Mouse (Mus musculus) MEL (cell line): ENCODE data around the gene Tekt1. TPM values are rescaled to one million over a fixed set of nuclear protein-coding genes. Genes with fewer than 3 reads are reported as not detected.

Experiments
- DNase-seq: peaks from one replicate; pipeline ENCODE4 v3.0.0; 2011; ENCODE audit warnings: low read depth, low spot score
- H3K27ac ChIP-seq: 2 replicates; pipeline ENCODE4 v1.5.1; 2012; ENCODE audit warnings: low read depth, mild to moderate bottlenecking, control low read depth, low read length, moderate library complexity; ENCODE audit not compliant: control insufficient read depth
- H3K27me3 ChIP-seq, 2 experiments: fragments of 150-350 bp in 1 of 2; sonication (generic) in 1 of 2; 2 replicates each; pipeline ENCODE4 v1.6.1; 2012; ENCODE audit warnings: low read length in 2 of 2, mild to moderate bottlenecking in 2 of 2, improper control_type of control experiment in 1 of 2, moderate library complexity in 1 of 2; ENCODE audit not compliant: insufficient read depth in 2 of 2, control insufficient read depth in 1 of 2
- H3K36me3 ChIP-seq, 2 experiments: 2 replicates each; pipeline ENCODE4 v1.6.1; 2012 to 2014; ENCODE audit warnings: low read length in 2 of 2, improper control_type of control experiment in 1 of 2, inconsistent platforms in 1 of 2, mild to moderate bottlenecking in 1 of 2; ENCODE audit not compliant: insufficient read depth in 2 of 2, control insufficient read depth in 1 of 2
- H3K4me1 ChIP-seq, 2 experiments: fragments of 150-350 bp in 1 of 2; sonication (generic) in 1 of 2; 2 replicates each; pipeline ENCODE4 v1.6.1; 2012; ENCODE audit warnings: low read length in 2 of 2, improper control_type of control experiment in 1 of 2, mild to moderate bottlenecking in 1 of 2; ENCODE audit not compliant: insufficient read depth in 2 of 2, control insufficient read depth in 1 of 2
- H3K4me3 ChIP-seq, 2 experiments: fragments of 150-350 bp in 1 of 2; sonication (generic) in 1 of 2; 2 replicates each; pipeline ENCODE4 v1.5.1; 2012; ENCODE audit warnings: low read depth in 2 of 2, low read length in 2 of 2, mild to moderate bottlenecking in 2 of 2, moderate library complexity in 2 of 2, control low read depth in 1 of 2, improper control_type of control experiment in 1 of 2; ENCODE audit not compliant: control insufficient read depth in 1 of 2, insufficient read depth in 1 of 2
- H3K79me2 ChIP-seq: 2 replicates; pipeline ENCODE4 v1.6.1; 2012; ENCODE audit warnings: mild to moderate bottlenecking, low read length, moderate library complexity; ENCODE audit not compliant: control insufficient read depth, poor library complexity, insufficient read depth
- H3K9ac ChIP-seq: 2 replicates; pipeline ENCODE4 v1.6.1; 2012; ENCODE audit warnings: low read depth, mild to moderate bottlenecking, control low read depth, low read length, moderate library complexity; ENCODE audit not compliant: control insufficient read depth, poor library complexity, severe bottlenecking
- H3K9me3 ChIP-seq: fragments of 150-350 bp; sonication (generic); replicated peaks from 2 replicates; pipeline ENCODE4 v1.6.1; 2012; ENCODE audit warnings: mild to moderate bottlenecking, low read length, improper control_type of control experiment, moderate library complexity; ENCODE audit not compliant: insufficient read depth
- ETS1 ChIP-seq: IDR thresholded peaks from 2 replicates; pipeline ENCODE4 v1.6.1; 2012; ENCODE audit warnings: low read depth, mild to moderate bottlenecking, inconsistent platforms, low read length, improper control_type of control experiment, moderate library complexity
- HCFC1 ChIP-seq: IDR thresholded peaks from 2 replicates; pipeline ENCODE4 v1.6.1; 2012; ENCODE audit warnings: low read depth, mild to moderate bottlenecking, inconsistent platforms, low read length, improper control_type of control experiment, moderate library complexity
- JUND ChIP-seq: IDR thresholded peaks from 2 replicates; pipeline ENCODE4 v1.6.1; 2011; ENCODE audit warnings: low read depth, mild to moderate bottlenecking, improper control_type of control experiment, low read length
- MAFK ChIP-seq: IDR thresholded peaks from 2 replicates; pipeline ENCODE4 v1.6.1; 2011; ENCODE audit warnings: low read depth, mild to moderate bottlenecking, low read length, improper control_type of control experiment, borderline replicate concordance
- MAX ChIP-seq: IDR thresholded peaks from 2 replicates; pipeline ENCODE4 v1.6.1; 2011; ENCODE audit warnings: low read length, improper control_type of control experiment
- MXI1 ChIP-seq: IDR thresholded peaks from 2 replicates; pipeline ENCODE4 v1.6.1; 2011; ENCODE audit warnings: mild to moderate bottlenecking, low read depth, low read length, improper control_type of control experiment
- SIN3A ChIP-seq: IDR thresholded peaks from 2 replicates; pipeline ENCODE4 v1.6.1; 2012; ENCODE audit warnings: low read length, improper control_type of control experiment, inconsistent platforms
- polyA plus RNA-seq, 2 experiments: library from polyadenylated mRNA; stranded (reverse) in 1 of 2; unstranded in 1 of 2; fragments of >175 nt in 1 of 2; fragments of >200 nt in 1 of 2; gene quantifications; 2 replicates each; pipeline versions ENCODE4 v1.2.1 to v1.2.4; 2012; ENCODE audit warnings: low replicate concordance in 2 of 2, low read depth in 1 of 2; ENCODE audit not compliant: insufficient read length in 2 of 2, insufficient read depth in 1 of 2, missing spikeins in 1 of 2
- total RNA-seq: library from RNA; depleted of rRNA; stranded (reverse); fragments of 300-350 nt; gene quantifications from 2 replicates; pipeline ENCODE4 v1.2.3, GENCODE M21; 2012; rRNA removed

Tekt1 gene
- total and polyA plus RNA-seq, 3 experiments = not detected

GRCm38 (mm10) chr11:72301334-72301733 lies 60.9 kb downstream of the Tekt1 start, which contains the start of gene Xaf1:
Xaf1 (plus strand) TSS chr11:72301629.
- no peaks in the 10 kb centered on the region for H3K27me3 ChIP-seq
- no peaks in the 10 kb centered on the region for H3K9me3 ChIP-seq
- no peak within 1 kb of the TSS for H3K27ac ChIP-seq
- peak within 1 kb of the TSS; percentile 64 to 100 for H3K4me3 ChIP-seq
- peak; percentile 70 for TF ChIP-seq ETS1
- no peak for TF ChIP-seq MAX
- TF ChIP-seq MAFK = no peak
- peak; percentile 31; the same call in 1 of the 2 replicates for TF ChIP-seq MXI1
- no peak for TF ChIP-seq JUND
- peak; percentile 60 for TF ChIP-seq SIN3A
- 0 out of 2 replicates have a peak, but pooled peaks have one; percentile 11 for TF ChIP-seq HCFC1
- H3K36me3 ChIP-seq = no peaks in the 10 kb centered on the region
- H3K79me2 ChIP-seq = no peaks in the 10 kb centered on the region; the same call in 1 of the 2 replicates
- H3K4me1 ChIP-seq = peaks cover 7 to 14% of the 10 kb centered on the region in 2 experiments; a peak in 3 of 4 replicates
- DNase-seq = peak; percentile 73
- H3K9ac ChIP-seq = peak within 1 kb of the TSS; percentile 58

Other genes starting within 250 kb of the Tekt1 start
- gene Pitpnm3, start 226.7 kb downstream of the Tekt1 start, total RNA-seq = not detected in 2 replicates
- under 1 TPM in 1 of 2 experiments, not detected in 1; 0.24 TPM for gene Pitpnm3, start 226.7 kb downstream of the Tekt1 start, polyA plus RNA-seq
- 1.5 and 1.6 TPM in 2 replicates for gene Gm43951, start 155.6 kb downstream of the Tekt1 start, total RNA-seq
- 1 to 10 TPM in 1 of 2 experiments, not detected in 1; 2.0 TPM for gene Gm43951, start 155.6 kb downstream of the Tekt1 start, polyA plus RNA-seq
- 17.5 and 19.6 TPM in 2 replicates for gene 4933427D14Rik, start 155.0 kb downstream of the Tekt1 start, total RNA-seq
- 10 to 100 TPM in 1 of 2 experiments, not detected in 1; 14.5 TPM for gene 4933427D14Rik, start 155.0 kb downstream of the Tekt1 start, polyA plus RNA-seq
- gene Txndc17, start 154.9 kb downstream of the Tekt1 start, total RNA-seq = 194 and 210 TPM in 2 replicates
- 100 to 1,000 TPM in 1 of 2 experiments, not detected in 1; 196 TPM for gene Txndc17, start 154.9 kb downstream of the Tekt1 start, polyA plus RNA-seq
- 18.2 and 21.1 TPM in 2 replicates for gene Med31, start 146.8 kb downstream of the Tekt1 start, total RNA-seq
- gene Med31, start 146.8 kb downstream of the Tekt1 start, polyA plus RNA-seq = 10 to 100 TPM in 1 of 2 experiments, not detected in 1; 12.1 TPM
- not detected in 2 replicates for gene Slc13a5, start 95.2 kb downstream of the Tekt1 start, total RNA-seq
- gene Slc13a5, start 95.2 kb downstream of the Tekt1 start, polyA plus RNA-seq = not detected
- 0.56 and 1.0 TPM in 2 replicates for gene Xaf1, start 60.8 kb downstream of the Tekt1 start, total RNA-seq
- 1 to 10 TPM in 1 of 2 experiments, not detected in 1; 1.8 TPM for gene Xaf1, start 60.8 kb downstream of the Tekt1 start, polyA plus RNA-seq
- not detected in 2 replicates for gene Fbxo39, start 48.0 kb downstream of the Tekt1 start, total RNA-seq
- gene Fbxo39, start 48.0 kb downstream of the Tekt1 start, polyA plus RNA-seq = not detected
- 10.9 and 11.1 TPM in 2 replicates for gene Smtnl2, start 49.3 kb upstream of the Tekt1 start, total RNA-seq
- gene Smtnl2, start 49.3 kb upstream of the Tekt1 start, polyA plus RNA-seq = 10 to 100 TPM in 1 of 2 experiments, not detected in 1; 10.2 TPM
- gene Ggt6, start 73.1 kb upstream of the Tekt1 start, total RNA-seq = not detected in 2 replicates
- gene Ggt6, start 73.1 kb upstream of the Tekt1 start, polyA plus RNA-seq = under 1 TPM in 1 of 2 experiments, not detected in 1; 0.04 TPM
- gene Mybbp1a, start 78.9 kb upstream of the Tekt1 start, total RNA-seq = 328 and 344 TPM in 2 replicates
- 1,000 to 10,000 TPM in 1 of 2 experiments, 100 to 1,000 TPM in 1; 602 to 3,394 TPM for gene Mybbp1a, start 78.9 kb upstream of the Tekt1 start, polyA plus RNA-seq
- gene Spns2, start 127.5 kb upstream of the Tekt1 start, total RNA-seq = 0.33 and 0.58 TPM in 2 replicates
- 1 to 10 TPM in 1 of 2 experiments, not detected in 1; 3.0 TPM for gene Spns2, start 127.5 kb upstream of the Tekt1 start, polyA plus RNA-seq
- 5.2 and 10.6 TPM in 2 replicates for gene Spns3, start 188.1 kb upstream of the Tekt1 start, total RNA-seq
- gene Spns3, start 188.1 kb upstream of the Tekt1 start, polyA plus RNA-seq = 10 to 100 TPM in 1 of 2 experiments, not detected in 1; 12.7 TPM
- 26.6 and 29.2 TPM in 2 replicates for gene Ube2g1, start 244.8 kb upstream of the Tekt1 start, total RNA-seq
- 10 to 100 TPM; 38.0 to 38.1 TPM for gene Ube2g1, start 244.8 kb upstream of the Tekt1 start, polyA plus RNA-seq